Mouse (Mus musculus): ENCODE measurements around the gene Il10. TPM values are rescaled to one million over a fixed set of nuclear protein-coding genes. Genes with fewer than 3 reads are reported as not detected.

Il10 gene
- polyA plus RNA-seq, 1 experiment from 2014 or later, result not detected

GRCm38 (mm10) chr1:131038415-131039017 lies 18.9 kb downstream of the Il10 start:
- WGBS, result 87% methylated on average over 10 of the region's 10 CpGs
- ATAC-seq (ENCODE audit: low FRiP score) (no peak), DNase-seq (ENCODE audit: low spot score) (no peak)
- H3K4me1 ChIP-seq (replicated peaks; ENCODE audit: control insufficient read depth, insufficient read depth, low read length), result no peaks in the 10 kb centered on the region
- no peak overlapping the region for H3K9ac ChIP-seq (ENCODE audit: low read depth, low read length)
- H3K27me3 ChIP-seq (ENCODE audit: control insufficient read depth, insufficient read depth, low read length), result no peaks in the 10 kb centered on the region
- H3K4me3 ChIP-seq (ENCODE audit: low read depth, low read length), result no peak overlapping the region
- H3K4me2 ChIP-seq (replicated peaks; ENCODE audit: low read depth, low read length), result no peak overlapping the region
- no peaks in the 10 kb centered on the region for H3K9me3 ChIP-seq (ENCODE audit: control insufficient read depth, low read length)
- H3K36me3 ChIP-seq (ENCODE audit: control insufficient read depth, insufficient read depth, low read length), result no peaks in the 10 kb centered on the region
- H3K27ac ChIP-seq (ENCODE audit: low read depth, low read length), result no peak overlapping the region

GRCm38 (mm10) chr1:131039479-131039878 lies 19.8 kb downstream of the Il10 start:
- Histone ChIP-seq H3K9me3 (ENCODE audit: control insufficient read depth, low read length) (no peaks in the 10 kb centered on the region), H3K4me2 (replicated peaks; ENCODE audit: low read depth, low read length) (no peak overlapping the region), H3K27ac (ENCODE audit: low read depth, low read length) (no peak overlapping the region), H3K4me1 (replicated peaks; ENCODE audit: control insufficient read depth, insufficient read depth, low read length) (no peaks in the 10 kb centered on the region), H3K4me3 (ENCODE audit: low read depth, low read length) (no peak overlapping the region), H3K27me3 (ENCODE audit: control insufficient read depth, insufficient read depth, low read length) (no peaks in the 10 kb centered on the region), H3K36me3 (ENCODE audit: control insufficient read depth, insufficient read depth, low read length) (no peaks in the 10 kb centered on the region), H3K9ac (ENCODE audit: low read depth, low read length) (no peak overlapping the region)
- no peak for DNase-seq (ENCODE audit: low spot score)
- 90% methylated on average over 5 of the region's 5 CpGs for WGBS
- no peak for ATAC-seq (ENCODE audit: low FRiP score)

GRCm38 (mm10) chr1:131042263-131042662 lies 22.6 kb downstream of the Il10 start:
- Histone ChIP-seq H3K27me3 (ENCODE audit: control insufficient read depth, insufficient read depth, low read length) (no peaks in the 10 kb centered on the region), H3K36me3 (ENCODE audit: control insufficient read depth, insufficient read depth, low read length) (no peaks in the 10 kb centered on the region), H3K4me2 (replicated peaks; ENCODE audit: low read depth, low read length) (no peak overlapping the region), H3K9ac (ENCODE audit: low read depth, low read length) (no peak overlapping the region), H3K9me3 (ENCODE audit: control insufficient read depth, low read length) (no peaks in the 10 kb centered on the region), H3K4me1 (replicated peaks; ENCODE audit: control insufficient read depth, insufficient read depth, low read length) (no peaks in the 10 kb centered on the region), H3K4me3 (ENCODE audit: low read depth, low read length) (no peak overlapping the region), H3K27ac (ENCODE audit: low read depth, low read length) (no peak overlapping the region)
- WGBS, result 58% methylated on average over 2 of the region's 2 CpGs
- ATAC-seq (ENCODE audit: low FRiP score) (no peak), DNase-seq (ENCODE audit: low spot score) (no peak)

GRCm38 (mm10) chr1:131042721-131043120 lies 23.1 kb downstream of the Il10 start:
- ATAC-seq (ENCODE audit: low FRiP score) (no peak), DNase-seq (ENCODE audit: low spot score) (no peak)
- H3K27me3 ChIP-seq (ENCODE audit: control insufficient read depth, insufficient read depth, low read length), result no peaks in the 10 kb centered on the region
- WGBS, result 81% methylated on average over 3 of the region's 3 CpGs
- H3K9ac ChIP-seq (ENCODE audit: low read depth, low read length), result no peak overlapping the region
- no peaks in the 10 kb centered on the region for H3K9me3 ChIP-seq (ENCODE audit: control insufficient read depth, low read length)
- no peak overlapping the region for H3K4me3 ChIP-seq (ENCODE audit: low read depth, low read length)
- no peak overlapping the region for H3K27ac ChIP-seq (ENCODE audit: low read depth, low read length)
- H3K36me3 ChIP-seq (ENCODE audit: control insufficient read depth, insufficient read depth, low read length), result no peaks in the 10 kb centered on the region
- no peaks in the 10 kb centered on the region for H3K4me1 ChIP-seq (replicated peaks; ENCODE audit: control insufficient read depth, insufficient read depth, low read length)
- no peak overlapping the region for H3K4me2 ChIP-seq (replicated peaks; ENCODE audit: low read depth, low read length)

- Histone ChIP-seq H3K27ac (ENCODE audit: low read depth, low read length) (no peak overlapping the region), H3K4me2 (replicated peaks; ENCODE audit: low read depth, low read length) (no peak overlapping the region), H3K27me3 (ENCODE audit: control insufficient read depth, insufficient read depth, low read length) (no peaks in the 10 kb centered on the region), H3K9me3 (ENCODE audit: control insufficient read depth, low read length) (no peaks in the 10 kb centered on the region), H3K4me1 (replicated peaks; ENCODE audit: control insufficient read depth, insufficient read depth, low read length) (no peaks in the 10 kb centered on the region), H3K36me3 (ENCODE audit: control insufficient read depth, insufficient read depth, low read length) (no peaks in the 10 kb centered on the region), H3K4me3 (ENCODE audit: low read depth, low read length) (no peak overlapping the region), H3K9ac (ENCODE audit: low read depth, low read length) (no peak overlapping the region)
- 91% methylated on average over 4 of the region's 4 CpGs for WGBS
- DNase-seq (ENCODE audit: low spot score) (no peak), ATAC-seq (ENCODE audit: low FRiP score) (no peak)
These were observed 24.0 kb downstream of the Il10 start for GRCm38 (mm10) chr1:131043636-131044035.

GRCm38 (mm10) chr1:131045723-131046355 lies 26.2 kb downstream of the Il10 start:
- H3K36me3 ChIP-seq (ENCODE audit: control insufficient read depth, insufficient read depth, low read length), result no peaks in the 10 kb centered on the region
- no peak overlapping the region for H3K4me2 ChIP-seq (replicated peaks; ENCODE audit: low read depth, low read length)
- ATAC-seq (ENCODE audit: low FRiP score), result no peak
- WGBS, result 90% methylated on average over 2 of the region's 2 CpGs
- H3K27me3 ChIP-seq (ENCODE audit: control insufficient read depth, insufficient read depth, low read length), result no peaks in the 10 kb centered on the region
- DNase-seq (ENCODE audit: low spot score), result no peak
- H3K4me1 ChIP-seq (replicated peaks; ENCODE audit: control insufficient read depth, insufficient read depth, low read length), result no peaks in the 10 kb centered on the region
- H3K9me3 ChIP-seq (ENCODE audit: control insufficient read depth, low read length), result no peaks in the 10 kb centered on the region
- H3K27ac ChIP-seq (ENCODE audit: low read depth, low read length), result no peak overlapping the region
- H3K4me3 ChIP-seq (ENCODE audit: low read depth, low read length), result no peak overlapping the region
- H3K9ac ChIP-seq (ENCODE audit: low read depth, low read length), result no peak overlapping the region

GRCm38 (mm10) chr1:131046607-131047006 lies 27.0 kb downstream of the Il10 start:
- WGBS, result 93% methylated on average over 10 of the region's 10 CpGs
- no peaks in the 10 kb centered on the region for H3K9me3 ChIP-seq (ENCODE audit: control insufficient read depth, low read length)
- DNase-seq (ENCODE audit: low spot score) (no peak), ATAC-seq (ENCODE audit: low FRiP score) (no peak)
- H3K9ac ChIP-seq (ENCODE audit: low read depth, low read length), result no peak overlapping the region
- H3K27ac ChIP-seq (ENCODE audit: low read depth, low read length), result no peak overlapping the region
- H3K4me1 ChIP-seq (replicated peaks; ENCODE audit: control insufficient read depth, insufficient read depth, low read length), result no peaks in the 10 kb centered on the region
- no peak overlapping the region for H3K4me3 ChIP-seq (ENCODE audit: low read depth, low read length)
- H3K27me3 ChIP-seq (ENCODE audit: control insufficient read depth, insufficient read depth, low read length), result no peaks in the 10 kb centered on the region
- H3K4me2 ChIP-seq (replicated peaks; ENCODE audit: low read depth, low read length), result no peak overlapping the region
- H3K36me3 ChIP-seq (ENCODE audit: control insufficient read depth, insufficient read depth, low read length), result no peaks in the 10 kb centered on the region

GRCm38 (mm10) chr1:131048121-131048863 lies 28.6 kb downstream of the Il10 start:
- DNase-seq (ENCODE audit: low spot score) (no peak), ATAC-seq (ENCODE audit: low FRiP score) (no peak)
- Histone ChIP-seq H3K4me2 (replicated peaks; ENCODE audit: low read depth, low read length) (no peak overlapping the region), H3K9ac (ENCODE audit: low read depth, low read length) (no peak overlapping the region), H3K4me3 (ENCODE audit: low read depth, low read length) (no peak overlapping the region), H3K36me3 (ENCODE audit: control insufficient read depth, insufficient read depth, low read length) (no peaks in the 10 kb centered on the region), H3K9me3 (ENCODE audit: control insufficient read depth, low read length) (no peaks in the 10 kb centered on the region), H3K4me1 (replicated peaks; ENCODE audit: control insufficient read depth, insufficient read depth, low read length) (no peaks in the 10 kb centered on the region), H3K27me3 (ENCODE audit: control insufficient read depth, insufficient read depth, low read length) (no peaks in the 10 kb centered on the region), H3K27ac (ENCODE audit: low read depth, low read length) (no peak overlapping the region)
- WGBS, result 80% methylated on average over 6 of the region's 6 CpGs

- H3K27me3 ChIP-seq (ENCODE audit: control insufficient read depth, insufficient read depth, low read length), result no peaks in the 10 kb centered on the region
- ATAC-seq (ENCODE audit: low FRiP score) (no peak), DNase-seq (ENCODE audit: low spot score) (no peak)
- H3K36me3 ChIP-seq (ENCODE audit: control insufficient read depth, insufficient read depth, low read length), result no peaks in the 10 kb centered on the region
- H3K27ac ChIP-seq (ENCODE audit: low read depth, low read length), result no peak overlapping the region
- H3K4me3 ChIP-seq (ENCODE audit: low read depth, low read length), result no peak overlapping the region
- no peak overlapping the region for H3K9ac ChIP-seq (ENCODE audit: low read depth, low read length)
- WGBS, result 94% methylated on average over 8 of the region's 8 CpGs
- no peak overlapping the region for H3K4me2 ChIP-seq (replicated peaks; ENCODE audit: low read depth, low read length)
- no peaks in the 10 kb centered on the region for H3K4me1 ChIP-seq (replicated peaks; ENCODE audit: control insufficient read depth, insufficient read depth, low read length)
- no peaks in the 10 kb centered on the region for H3K9me3 ChIP-seq (ENCODE audit: control insufficient read depth, low read length)
These were observed 29.3 kb downstream of the Il10 start for GRCm38 (mm10) chr1:131048946-131049345.
